Mouse (Mus musculus): ENCODE measurements around the gene Git1. TPM values are rescaled to one million over a fixed set of nuclear protein-coding genes. Genes with fewer than 3 reads are reported as not detected.

The Git1 gene
- polyA plus RNA-seq, 1 experiment: 92.9 TPM

DNA sequence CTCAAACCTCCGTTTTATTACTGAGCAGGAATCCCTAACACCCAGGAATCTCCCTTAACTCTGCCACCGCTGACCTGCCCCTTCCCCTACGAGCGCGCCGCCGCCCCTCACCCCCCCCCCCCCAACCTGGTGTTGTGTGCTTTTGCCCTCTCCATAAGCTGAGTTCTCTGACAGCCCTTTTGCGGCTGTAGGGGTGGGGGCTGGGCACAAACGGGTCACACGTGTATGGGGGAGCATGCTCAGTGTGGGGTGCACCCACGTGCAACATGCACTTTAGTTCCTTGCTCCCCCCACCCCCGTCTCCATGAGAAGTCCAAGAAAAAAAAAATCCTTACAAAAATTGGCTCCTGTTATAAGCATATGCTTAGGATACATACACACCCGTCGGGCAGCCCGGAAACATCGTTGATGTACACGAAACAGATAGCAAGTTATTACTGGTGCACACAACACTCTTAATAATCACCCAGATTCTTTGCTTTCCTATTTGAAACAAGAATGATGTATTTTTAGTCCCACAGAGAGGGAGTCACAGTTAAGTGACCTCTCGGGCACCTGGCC, 971 bp upstream of the Git1 start:
- no peak for TF ChIP-seq GATA1 (IDR thresholded peaks at IDR 0.05; ENCODE audit: low read length)

DNA sequence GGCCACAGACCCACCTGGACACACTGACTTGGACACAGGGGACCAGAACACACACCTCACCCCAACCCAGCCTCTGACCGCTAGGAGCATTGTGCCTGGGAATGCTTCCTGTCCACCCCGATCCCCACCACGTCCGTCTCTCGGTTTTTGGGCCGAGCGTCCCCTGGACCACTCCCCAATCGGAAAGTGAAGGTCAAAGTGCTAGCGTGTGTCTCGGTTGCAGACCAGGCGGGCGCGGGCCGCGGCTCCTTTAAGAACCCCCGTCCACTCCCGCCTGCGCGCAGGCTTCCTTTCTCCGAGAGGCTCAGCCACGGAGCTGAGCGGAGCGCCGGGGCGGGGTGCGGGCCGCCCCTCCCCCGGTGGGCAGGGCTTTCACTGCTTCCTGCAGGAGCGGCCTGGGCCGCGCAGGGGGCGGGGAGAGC, 440 bp upstream of the Git1 start:
- no peak for TF ChIP-seq GATA1 (IDR thresholded peaks at IDR 0.05; ENCODE audit: low read length)

DNA sequence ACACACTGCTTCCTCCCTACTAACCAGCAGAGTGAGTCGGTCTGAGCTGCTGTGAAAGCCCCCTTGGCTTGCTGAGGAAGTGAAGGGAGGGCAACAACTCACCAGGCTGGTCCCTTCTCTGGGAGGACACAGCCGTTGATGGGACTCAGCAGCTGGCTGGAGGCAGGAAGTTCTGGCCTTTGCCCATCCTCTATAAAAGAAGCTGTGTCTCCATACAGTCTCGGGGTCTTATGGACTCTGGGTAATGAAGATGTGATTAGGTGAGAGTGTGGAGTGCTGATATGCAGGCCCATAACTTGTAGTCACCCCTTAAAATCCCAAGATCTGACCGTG, 948 bp downstream of the Git1 start:
- TF ChIP-seq GATA1 (IDR thresholded peaks at IDR 0.05; ENCODE audit: low read length): no peak

DNA sequence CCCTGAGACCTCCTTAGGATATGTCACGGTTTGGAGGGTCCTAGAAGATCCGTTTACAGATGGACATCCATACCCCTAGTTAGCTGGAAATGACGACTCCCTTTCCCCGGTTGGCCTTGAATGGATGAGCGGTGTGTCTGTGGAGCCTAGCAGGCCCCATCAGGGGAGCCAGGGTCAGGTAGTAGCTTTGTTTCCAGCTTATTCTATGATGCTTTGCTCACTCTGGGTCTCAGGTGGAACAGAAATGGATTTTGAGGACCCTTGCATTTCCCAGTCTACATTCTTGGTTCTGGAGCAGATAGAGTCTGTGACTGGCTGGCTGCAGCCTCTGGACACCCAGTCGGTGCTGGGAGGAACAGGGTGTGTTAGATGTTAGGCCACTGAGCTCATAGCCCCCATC, 1.4 kb downstream of the Git1 start:
- no peak for TF ChIP-seq GATA1 (IDR thresholded peaks at IDR 0.05; ENCODE audit: low read length)

DNA sequence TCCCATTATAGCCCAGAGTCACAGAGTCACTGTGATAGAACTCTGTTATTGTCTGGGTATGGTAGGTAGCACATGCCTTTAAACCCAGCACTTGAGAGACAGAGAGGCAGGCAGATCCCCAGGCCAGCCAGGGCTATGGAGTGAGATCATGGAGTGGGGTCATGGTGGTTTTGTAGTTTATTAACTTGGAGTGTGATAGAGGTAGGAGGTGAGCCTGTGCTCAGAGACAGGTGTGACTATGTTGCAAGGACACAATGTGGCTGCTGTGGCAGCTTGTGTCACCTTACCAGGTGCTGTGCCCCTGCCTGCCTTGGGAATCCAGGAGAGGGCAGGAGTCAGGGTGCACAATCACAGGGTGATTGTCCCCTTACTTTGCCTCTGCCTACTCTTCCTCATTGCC, 2.1 kb downstream of the Git1 start:
- no peak for TF ChIP-seq GATA1 (IDR thresholded peaks at IDR 0.05; ENCODE audit: low read length)

DNA sequence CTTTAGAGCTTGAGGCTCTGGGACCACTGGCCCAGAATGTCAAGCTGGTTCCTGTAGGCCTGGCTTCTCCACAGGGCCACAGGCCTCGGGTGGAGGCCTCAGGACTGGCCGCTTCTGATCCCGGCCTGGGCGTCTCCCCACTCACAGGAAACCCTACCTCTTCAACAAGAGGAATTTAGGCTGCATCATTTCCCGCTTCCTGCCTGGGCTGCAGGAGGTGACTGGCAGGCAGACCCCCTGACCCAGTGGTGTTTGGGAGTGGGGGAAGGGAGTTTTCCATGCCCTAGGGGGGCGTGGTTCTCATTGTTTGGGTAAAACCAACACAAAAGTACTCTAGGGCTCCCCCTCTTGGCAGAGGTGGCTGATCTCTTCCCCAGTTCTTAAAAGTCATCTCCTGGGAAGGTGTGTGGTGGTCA, 4.0 kb downstream of the Git1 start:
- TF ChIP-seq GATA1 (IDR thresholded peaks at IDR 0.05; ENCODE audit: low read length): no peak

DNA sequence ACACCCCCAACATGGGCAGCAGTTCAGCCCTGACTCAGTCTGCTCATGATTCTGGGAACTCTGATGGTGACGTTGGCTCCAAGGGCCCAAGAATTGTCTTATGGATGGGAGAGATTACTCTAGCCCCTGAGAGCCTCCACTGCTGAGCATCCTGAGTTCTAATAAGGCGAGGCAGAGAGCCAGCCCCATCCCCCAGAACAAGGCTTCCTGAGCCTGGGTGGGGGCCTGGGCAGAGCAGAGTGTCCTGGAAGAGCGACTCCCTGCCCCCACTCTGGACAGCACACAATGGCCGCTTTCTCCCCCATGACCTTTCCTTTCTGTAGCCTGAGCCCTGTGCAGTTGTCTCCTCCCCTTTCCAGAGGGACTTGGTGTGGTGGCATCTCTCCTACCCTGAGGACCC, 4.5 kb downstream of the Git1 start:
- TF ChIP-seq GATA1 (IDR thresholded peaks at IDR 0.05; ENCODE audit: low read length): no peak

DNA sequence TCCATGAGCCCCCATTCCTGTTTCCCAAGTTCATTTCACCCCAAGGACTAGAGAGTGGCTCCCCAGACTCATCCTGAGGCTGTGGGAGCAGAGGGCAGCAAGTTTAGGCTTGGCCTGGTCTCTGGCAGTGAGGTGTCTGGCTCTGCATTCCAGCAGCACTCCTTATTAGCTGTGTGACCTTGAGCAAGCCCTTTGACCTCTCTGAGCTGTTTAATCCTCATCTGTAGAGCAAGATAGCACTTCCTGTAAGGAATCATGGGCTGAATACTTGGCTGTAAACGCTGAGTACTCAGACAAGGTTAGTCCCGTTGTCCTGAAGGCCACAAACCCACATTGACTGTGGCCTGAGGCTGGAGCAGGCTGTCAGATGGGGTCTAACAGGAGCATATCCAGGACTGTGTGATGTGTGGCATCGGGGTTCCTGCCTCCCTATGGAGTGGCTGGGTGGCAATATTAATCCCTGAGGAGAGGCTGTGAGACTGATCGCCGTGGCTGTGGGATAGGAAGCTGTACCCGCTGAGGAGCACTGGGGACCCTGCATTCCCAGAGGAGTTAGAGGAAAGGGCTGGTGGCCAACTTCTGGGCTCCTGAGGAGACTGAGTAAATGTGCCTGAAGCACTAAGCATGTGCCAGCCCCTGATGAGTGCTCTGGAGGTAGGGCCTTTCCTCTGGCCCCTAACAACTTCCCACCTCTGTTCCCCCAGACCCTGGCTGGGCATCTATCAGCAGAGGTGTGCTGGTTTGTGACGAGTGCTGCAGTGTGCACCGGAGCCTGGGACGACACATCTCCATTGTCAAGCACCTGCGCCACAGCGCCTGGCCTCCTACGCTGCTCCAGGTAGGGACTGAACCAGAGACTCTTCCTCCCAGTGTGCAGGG, 5.1 kb downstream of the Git1 start:
- no peak for TF ChIP-seq GATA1 (IDR thresholded peaks at IDR 0.05; ENCODE audit: low read length)

DNA sequence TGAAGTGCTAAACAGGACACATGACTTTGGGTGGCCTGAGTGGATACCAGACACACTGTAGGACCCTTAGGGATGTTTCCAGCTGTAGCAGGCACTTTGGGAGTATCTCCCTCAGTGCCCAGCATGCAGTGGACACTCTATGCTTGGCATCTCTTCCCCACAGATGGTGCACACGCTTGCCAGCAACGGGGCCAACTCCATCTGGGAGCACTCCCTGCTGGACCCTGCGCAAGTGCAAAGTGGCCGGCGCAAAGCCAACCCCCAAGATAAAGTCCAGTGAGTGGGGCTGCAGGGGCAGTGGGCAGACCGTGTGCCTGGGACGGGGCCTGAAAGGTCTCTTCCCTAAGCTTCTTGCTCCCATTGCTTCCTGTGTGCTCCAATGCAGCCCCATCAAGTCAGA, 6.0 kb downstream of the Git1 start:
- no peak for TF ChIP-seq GATA1 (IDR thresholded peaks at IDR 0.05; ENCODE audit: low read length)

DNA sequence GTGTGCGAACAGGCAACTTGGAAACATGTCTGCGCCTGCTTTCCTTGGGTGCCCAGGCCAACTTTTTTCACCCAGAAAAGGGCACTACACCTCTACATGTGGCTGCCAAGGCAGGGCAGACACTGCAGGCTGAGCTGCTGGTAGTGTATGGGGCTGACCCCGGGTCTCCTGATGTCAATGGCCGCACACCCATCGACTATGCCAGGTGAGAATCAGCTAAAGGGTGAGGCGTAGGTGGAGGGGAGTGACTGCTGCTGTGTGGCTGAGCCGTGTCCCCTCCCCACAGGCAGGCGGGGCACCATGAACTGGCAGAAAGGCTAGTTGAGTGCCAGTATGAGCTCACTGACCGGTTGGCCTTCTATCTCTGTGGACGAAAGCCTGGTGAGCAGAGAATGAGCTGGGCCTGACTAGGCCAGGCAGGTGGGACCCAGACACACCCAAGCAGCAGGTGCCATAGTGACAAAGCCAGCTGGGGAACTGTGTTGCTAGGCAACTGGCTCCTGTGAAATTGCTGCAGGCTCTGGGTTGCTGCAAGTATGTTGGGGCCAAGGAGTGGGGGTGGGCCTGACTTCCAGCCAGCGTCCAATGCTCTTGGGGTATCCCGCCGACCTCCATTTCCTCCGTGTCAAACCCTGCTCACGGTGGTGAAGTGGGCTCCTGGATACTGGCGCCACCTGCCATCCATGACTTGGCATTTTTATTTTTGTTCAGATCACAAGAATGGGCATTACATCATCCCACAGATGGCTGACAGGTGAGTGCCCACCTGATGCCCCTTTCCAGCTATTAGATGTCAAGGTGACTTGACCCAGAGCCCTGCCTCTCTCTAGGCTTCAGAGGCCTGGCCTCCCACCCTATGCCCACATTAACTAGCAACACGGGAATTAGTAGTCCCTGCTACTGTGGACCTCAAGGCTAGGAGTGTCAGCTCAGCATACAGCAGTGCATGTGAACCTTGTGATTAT, 7.3 kb downstream of the Git1 start:
- TF ChIP-seq GATA1 (IDR thresholded peaks at IDR 0.05; ENCODE audit: low read length): no peak

DNA sequence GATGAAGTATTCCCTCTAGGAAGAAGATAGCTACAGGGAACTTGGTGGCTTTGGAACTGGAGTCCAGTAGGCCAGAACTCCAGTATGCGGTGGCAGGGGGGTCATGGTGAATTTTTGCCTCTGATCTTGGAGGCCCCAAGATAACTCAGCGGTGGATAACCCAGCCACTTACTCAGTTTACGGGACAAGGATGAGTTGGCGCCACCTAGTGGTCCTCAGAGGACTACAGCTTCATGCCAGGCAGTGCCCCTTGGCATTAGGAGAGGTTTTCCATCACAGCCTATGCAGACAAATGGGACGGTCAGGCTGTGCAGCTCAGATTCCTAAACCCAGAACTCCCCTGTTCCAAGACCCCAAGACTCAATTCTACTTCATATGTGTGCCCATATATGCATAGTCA, 8.0 kb downstream of the Git1 start:
- no peak for TF ChIP-seq GATA1 (IDR thresholded peaks at IDR 0.05; ENCODE audit: low read length)

DNA sequence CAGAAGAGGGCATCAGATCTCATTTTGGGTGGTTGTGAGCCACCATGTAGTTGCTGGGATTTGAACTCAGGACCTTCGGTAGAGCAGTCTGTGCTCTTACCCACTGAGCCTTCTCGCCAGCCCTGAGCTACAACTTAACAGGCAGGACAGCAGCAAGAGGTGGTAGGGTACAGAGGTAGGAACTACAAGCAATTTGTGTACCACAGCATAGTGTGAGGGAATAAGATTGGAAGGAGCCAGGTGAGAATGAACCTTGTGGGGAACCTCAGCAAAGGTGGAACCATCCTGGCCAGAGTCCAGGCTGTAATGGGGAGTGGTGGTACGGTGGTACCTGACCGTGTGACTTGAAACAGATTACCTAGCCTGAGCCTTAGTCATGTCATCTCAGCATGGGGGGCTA, 8.6 kb downstream of the Git1 start:
- no peak for TF ChIP-seq GATA1 (IDR thresholded peaks at IDR 0.05; ENCODE audit: low read length)

DNA sequence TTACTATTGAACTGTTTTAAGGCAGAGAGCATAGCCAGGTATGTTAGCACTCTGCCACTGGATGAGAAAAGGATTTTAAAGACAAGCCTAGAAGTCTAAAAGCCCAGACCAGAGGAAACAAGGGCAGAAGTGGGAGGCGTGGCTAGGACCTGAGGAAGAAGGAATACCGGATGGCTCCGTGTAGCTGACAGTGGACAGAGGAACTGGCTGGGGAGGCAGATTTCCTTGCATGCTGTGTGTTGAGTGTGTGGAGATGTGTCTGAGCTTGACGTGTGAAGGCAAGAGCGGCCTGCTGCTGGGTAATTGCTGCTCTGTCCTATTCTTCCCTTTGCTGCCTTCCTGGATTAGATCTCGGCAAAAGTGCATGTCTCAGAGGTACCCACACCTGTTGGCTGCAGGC, 9.1 kb downstream of the Git1 start:
- no peak for TF ChIP-seq GATA1 (IDR thresholded peaks at IDR 0.05; ENCODE audit: low read length)

DNA sequence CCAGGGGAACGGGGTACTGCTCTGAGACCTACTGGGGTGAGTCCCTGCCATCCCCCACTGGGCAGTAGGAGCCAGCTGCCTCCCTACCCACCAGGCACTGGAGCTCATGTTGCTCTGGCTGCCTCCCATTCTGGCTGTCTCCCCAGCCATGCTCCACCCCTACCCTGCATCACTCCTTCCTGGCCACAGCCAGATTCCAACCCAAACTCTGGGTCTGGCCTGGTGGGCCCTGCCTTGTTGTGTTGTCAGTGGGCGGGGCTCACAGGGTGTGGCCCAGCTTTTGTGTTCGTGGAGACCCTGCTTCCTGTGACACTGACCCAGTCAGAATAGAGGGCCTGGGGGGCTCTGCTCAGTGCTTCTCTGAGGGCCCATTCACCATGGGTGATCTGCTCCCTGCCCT, 10.1 kb downstream of the Git1 start:
- no peak for TF ChIP-seq GATA1 (IDR thresholded peaks at IDR 0.05; ENCODE audit: low read length)

DNA sequence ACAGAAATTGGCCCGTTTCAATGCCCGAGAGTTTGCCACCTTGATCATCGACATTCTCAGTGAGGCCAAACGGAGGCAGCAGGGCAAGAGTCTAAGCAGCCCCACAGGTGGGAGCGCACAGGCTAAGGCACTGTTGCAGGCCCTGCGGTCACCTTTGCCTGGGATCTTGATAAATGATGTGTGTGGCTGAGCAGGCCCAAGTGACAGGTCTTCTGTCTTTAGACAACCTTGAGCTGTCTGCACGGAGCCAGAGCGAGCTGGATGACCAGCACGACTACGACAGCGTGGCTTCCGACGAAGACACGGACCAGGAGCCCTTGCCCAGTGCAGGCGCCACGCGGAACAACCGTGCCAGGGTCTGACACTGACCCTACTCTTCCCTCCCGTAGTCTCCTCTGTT, 11.0 kb downstream of the Git1 start:
- no peak for TF ChIP-seq GATA1 (IDR thresholded peaks at IDR 0.05; ENCODE audit: low read length)

DNA sequence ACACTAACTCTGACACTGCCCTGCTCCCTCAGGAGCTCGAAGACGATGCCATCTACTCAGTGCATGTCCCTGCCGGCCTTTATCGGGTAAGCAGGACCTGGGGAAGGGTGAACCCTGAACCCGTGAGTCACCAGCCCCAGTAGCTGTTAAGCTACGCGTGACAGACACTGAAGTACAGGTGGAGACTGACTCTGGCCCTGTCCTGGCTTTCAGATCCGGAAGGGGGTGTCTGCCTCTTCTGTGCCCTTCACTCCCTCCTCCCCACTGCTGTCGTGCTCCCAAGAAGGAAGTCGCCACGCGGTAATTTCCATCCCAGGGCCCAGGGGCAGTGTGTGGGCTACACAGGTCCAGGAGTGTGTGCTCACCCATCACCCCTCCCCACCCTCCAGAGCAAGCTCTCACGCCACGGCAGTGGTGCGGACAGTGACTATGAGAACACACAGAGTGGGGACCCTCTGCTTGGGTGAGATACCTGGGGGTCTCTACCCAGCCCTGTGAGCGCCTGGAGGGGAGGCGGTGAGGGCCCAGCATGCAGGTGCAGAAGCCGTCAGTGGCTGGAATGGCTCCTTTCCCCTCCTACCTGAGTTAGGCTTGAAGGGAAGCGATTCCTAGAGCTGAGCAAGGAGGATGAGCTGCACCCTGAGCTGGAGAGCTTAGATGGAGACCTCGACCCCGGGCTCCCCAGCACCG, 12.1 kb downstream of the Git1 start:
- no peak for TF ChIP-seq GATA1 (IDR thresholded peaks at IDR 0.05; ENCODE audit: low read length)
